Mouse (Mus musculus) liver, adult 2 months (tissue): ENCODE data around the gene Elovl7. TPM values are rescaled to one million over a fixed set of nuclear protein-coding genes. Genes with fewer than 3 reads are reported as not detected.
A peak's percentile ranks its signal among the peaks of the same experiment; 100 is the strongest.

ENCODE experiments used
- DNase-seq: peaks from one replicate; pipeline ENCODE4 v3.0.0-alpha.2; 2011; ENCODE audit warnings: low read depth, low spot score; ENCODE audit errors: extremely low read depth
- H3K27ac ChIP-seq: fragments of 200-500 bp; replicated peaks from 2 replicates; pipeline ENCODE4 v1.5.1; 2012; ENCODE audit warnings: low read depth, mild to moderate bottlenecking, control low read depth, inconsistent platforms, low read length; ENCODE audit not compliant: insufficient read depth
- H3K27me3 ChIP-seq: fragments of 200-500 bp; 2 replicates; pipeline ENCODE4 v1.6.1; 2012; ENCODE audit warnings: mild to moderate bottlenecking, moderate library complexity, low read length, inconsistent platforms; ENCODE audit not compliant: control insufficient read depth, insufficient read depth
- H3K36me3 ChIP-seq: fragments of 200-500 bp; 2 replicates; pipeline ENCODE4 v1.6.1; 2012; ENCODE audit warnings: low read length, inconsistent platforms; ENCODE audit not compliant: control insufficient read depth, insufficient read depth
- H3K4me1 ChIP-seq: fragments of 200-500 bp; 2 replicates; pipeline ENCODE4 v1.6.1; 2011; ENCODE audit warnings: low read length; ENCODE audit not compliant: control insufficient read depth, insufficient read depth
- H3K4me3 ChIP-seq: fragments of 200-500 bp; 2 replicates; pipeline ENCODE4 v1.5.1; 2011; ENCODE audit warnings: low read depth, mild to moderate bottlenecking, control low read depth, low read length, moderate library complexity; ENCODE audit not compliant: insufficient read depth
- H3K79me2 ChIP-seq: fragments of 200-500 bp; 2 replicates; pipeline ENCODE4 v1.6.1; 2012; ENCODE audit warnings: inconsistent platforms, mild to moderate bottlenecking, low read length, moderate library complexity; ENCODE audit not compliant: control insufficient read depth, insufficient read depth
- H3K9ac ChIP-seq: fragments of 200-500 bp; 2 replicates; pipeline ENCODE4 v1.6.1; 2012; ENCODE audit warnings: low read depth, mild to moderate bottlenecking, control low read depth, inconsistent platforms, low read length
- CTCF ChIP-seq: fragments of 200-500 bp; IDR thresholded peaks from 2 replicates; pipeline ENCODE4 v1.5.1; 2011; ENCODE audit warnings: low read depth, low read length, control low read depth
- POLR2A ChIP-seq: fragments of 200-500 bp; IDR thresholded peaks from 2 replicates; pipeline ENCODE4 v1.6.1; 2011; ENCODE audit warnings: low read length, control low read depth; ENCODE audit not compliant: insufficient read depth; ENCODE audit errors: extremely low read depth
- WGBS: fragments of 180-500 bp; shearing (Covaris S2); methylation state at CpG from one replicate; pipeline ENCODE4 v1.1.7; 2018; 5-methylcytosine and 5-hydroxymethylcytosine counted together
- polyA plus RNA-seq: library from polyadenylated mRNA; depleted of rRNA; stranded (reverse); fragments of >200 nt; gene quantifications from 2 replicates; pipeline ENCODE4 v1.2.3, GENCODE M21; 2012
- total RNA-seq: library from RNA; depleted of rRNA; stranded (reverse); fragments of >200 nt; gene quantifications from 2 replicates; pipeline ENCODE4 v1.2.3, GENCODE M21; 2014

Gene Elovl7
- total and polyA plus RNA-seq, 2 experiments = 0.05 to 0.09 TPM

DNA sequence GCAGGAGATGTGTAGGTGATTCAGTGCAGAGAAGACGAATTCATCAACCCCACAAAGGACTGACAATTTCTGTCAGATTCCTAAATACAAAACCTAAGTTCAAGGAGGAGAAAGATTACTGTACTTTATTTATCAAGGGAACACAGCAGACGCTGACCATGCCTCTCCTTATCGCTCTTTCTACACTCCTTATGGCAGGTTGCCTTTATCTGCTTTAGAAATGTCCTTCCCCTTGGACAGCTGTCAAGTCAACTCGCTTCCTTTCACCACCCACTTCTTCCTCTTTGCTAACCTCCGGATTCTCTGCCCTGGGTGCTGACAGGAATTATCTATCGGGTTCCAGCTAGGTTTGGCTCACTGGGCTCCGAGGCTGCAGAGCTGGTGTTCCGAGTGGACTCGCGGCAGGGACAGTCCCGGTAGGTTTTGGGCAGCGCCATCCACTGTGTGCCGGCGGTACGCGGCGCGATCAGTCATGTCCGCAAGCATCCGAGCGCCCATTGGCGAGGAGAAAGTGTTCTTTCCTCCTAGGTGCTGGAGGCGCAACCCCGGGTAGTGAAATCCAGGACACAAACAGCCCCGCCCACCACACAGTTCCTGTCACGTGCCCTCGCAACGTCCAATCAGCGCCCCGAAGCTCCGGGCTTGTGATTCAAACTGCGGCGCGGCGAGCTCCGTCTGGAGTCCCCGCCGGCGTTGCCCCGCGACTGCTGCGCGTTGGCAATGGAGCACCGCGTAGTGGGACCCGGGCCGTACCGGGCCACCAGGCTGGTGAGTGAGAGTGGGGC lies 101.7 kb downstream of the Elovl7 start, which contains the start of gene Depdc1b:
Gene Depdc1b (plus strand): TSS at position 631 of the 785 bp plus-strand sequence.
- DNase-seq = peak; percentile 82
- H3K4me3 ChIP-seq = peak within 1 kb of the TSS; percentile 68
- peaks cover 3% of the 10 kb centered on the region; the same call in 1 of the 2 replicates for H3K4me1 ChIP-seq
- H3K79me2 ChIP-seq = no peaks in the 10 kb centered on the region
- TF ChIP-seq CTCF = no peak
- no peak for TF ChIP-seq POLR2A
- peak within 1 kb of the TSS; percentile 27 for H3K27ac ChIP-seq
- H3K36me3 ChIP-seq = no peaks in the 10 kb centered on the region
- H3K9ac ChIP-seq = peak within 1 kb of the TSS; percentile 47
- H3K27me3 ChIP-seq = no peaks in the 10 kb centered on the region
- under 1% methylated on average over 48 of the region's 48 CpGs for WGBS

DNA sequence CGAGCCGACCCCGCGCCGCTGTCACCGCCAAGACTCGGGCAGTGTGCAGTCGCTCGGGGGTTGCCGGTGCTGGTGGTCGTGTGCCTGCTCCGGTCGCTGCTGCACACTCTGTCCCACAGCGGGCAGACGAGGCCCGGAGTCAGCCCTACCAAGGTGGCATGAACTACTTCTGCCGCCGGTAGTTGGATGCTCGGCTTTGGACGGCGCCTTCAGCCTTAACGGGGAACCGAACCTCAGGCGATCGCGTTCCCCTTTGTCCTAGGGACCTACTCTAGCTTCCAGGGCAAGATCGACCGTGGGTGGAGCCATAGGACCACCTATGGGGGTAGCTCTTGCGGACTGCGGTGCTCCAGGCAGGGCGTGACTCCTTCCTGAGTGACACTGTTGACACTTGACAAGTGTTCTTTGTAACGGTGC lies 102.3 kb downstream of the Elovl7 start:
- under 1% methylated on average over 32 of the region's 32 CpGs for WGBS
- no peaks in the 10 kb centered on the region for H3K36me3 ChIP-seq
- H3K27me3 ChIP-seq = no peaks in the 10 kb centered on the region
- no peak overlapping the region for H3K27ac ChIP-seq
- H3K4me1 ChIP-seq = peaks cover 3% of the 10 kb centered on the region; the same call in 1 of the 2 replicates
- TF ChIP-seq CTCF = no peak
- no peak for TF ChIP-seq POLR2A
- no peaks in the 10 kb centered on the region for H3K79me2 ChIP-seq
- no peak for DNase-seq
- peak overlapping the region; percentile 47 for H3K9ac ChIP-seq
- H3K4me3 ChIP-seq = peak overlapping the region; percentile 68

DNA sequence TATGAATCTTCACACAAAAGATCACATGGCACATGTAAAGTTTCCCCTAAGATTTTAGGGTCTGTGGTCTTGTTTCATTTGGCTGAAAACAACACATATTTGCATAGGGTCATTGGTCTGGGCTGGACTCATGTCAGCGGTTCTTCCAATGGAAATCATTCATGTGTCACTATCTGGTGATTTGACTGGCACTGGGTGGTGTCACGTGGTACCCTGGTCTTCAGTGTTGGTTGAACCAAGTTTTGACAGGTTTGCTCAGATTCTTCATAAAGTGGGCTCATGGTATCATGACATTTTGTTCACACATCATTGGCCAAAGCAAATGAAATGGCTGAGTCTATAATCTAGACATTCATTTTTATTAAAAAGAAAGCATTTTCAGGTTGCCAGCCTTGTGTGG lies 103.2 kb downstream of the Elovl7 start:
- Histone ChIP-seq H3K4me1 (peaks cover 3% of the 10 kb centered on the region; the same call in 1 of the 2 replicates), H3K9ac (no peak overlapping the region), H3K4me3 (no peak overlapping the region), H3K27ac (no peak overlapping the region), H3K79me2 (no peaks in the 10 kb centered on the region), H3K27me3 (no peaks in the 10 kb centered on the region), H3K36me3 (no peaks in the 10 kb centered on the region)
- TF ChIP-seq POLR2A (no peak), CTCF (no peak)
- DNase-seq = no peak
- whole genome bisulfite sequencing = 90% methylated on average over 2 of the region's 2 CpGs

DNA sequence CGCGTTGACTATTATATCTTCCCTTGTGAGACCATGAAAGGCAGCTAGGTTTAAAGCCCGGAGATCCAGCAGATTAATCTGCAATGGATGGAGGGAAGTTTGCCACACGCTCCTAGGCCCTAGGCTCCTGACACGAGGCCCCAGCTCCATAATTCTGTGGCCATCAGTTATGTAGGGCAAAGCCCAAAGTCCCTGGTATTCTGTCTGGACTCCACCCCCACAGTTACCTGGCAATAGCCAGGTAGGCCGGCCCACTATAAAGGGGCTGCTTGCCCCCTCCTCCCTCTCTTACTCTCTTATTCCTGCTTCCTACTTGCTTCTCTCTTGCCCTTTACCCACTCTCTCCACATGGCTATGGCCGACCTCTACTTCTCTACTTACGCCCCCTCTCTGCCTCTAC lies 104.8 kb downstream of the Elovl7 start:
- Histone ChIP-seq H3K27ac (no peak overlapping the region), H3K9ac (no peak overlapping the region), H3K36me3 (no peaks in the 10 kb centered on the region), H3K27me3 (no peaks in the 10 kb centered on the region), H3K4me3 (no peak overlapping the region), H3K79me2 (no peaks in the 10 kb centered on the region), H3K4me1 (peaks cover 3% of the 10 kb centered on the region; the same call in 1 of the 2 replicates)
- 94% methylated on average over 8 of the region's 8 CpGs for WGBS
- DNase-seq = no peak
- TF ChIP-seq CTCF (no peak), POLR2A (no peak)

DNA sequence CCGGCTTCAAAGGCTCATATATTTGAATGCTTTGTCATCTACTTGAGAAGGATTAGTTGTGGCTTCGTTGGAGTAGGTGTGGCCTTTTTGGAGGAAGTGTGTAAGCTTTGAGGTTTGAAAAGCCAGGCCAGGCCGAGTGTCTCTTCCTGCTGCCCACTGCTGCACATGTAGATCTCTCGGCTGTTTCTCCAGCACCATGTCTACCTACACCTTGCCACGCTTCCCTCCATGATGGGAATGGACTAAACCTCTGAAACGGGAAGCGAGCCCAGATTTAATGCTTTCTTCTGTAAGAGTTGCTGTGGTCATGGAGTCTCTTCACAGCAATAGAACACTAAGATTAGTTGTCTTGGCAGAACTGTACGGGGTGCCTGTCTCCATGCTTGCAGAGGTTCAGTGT lies 106.0 kb downstream of the Elovl7 start:
- TF ChIP-seq POLR2A (no peak), CTCF (no peak)
- WGBS = 93% methylated on average over 8 of the region's 8 CpGs
- no peaks in the 10 kb centered on the region for H3K79me2 ChIP-seq
- H3K27ac ChIP-seq = no peak overlapping the region
- no peak overlapping the region for H3K9ac ChIP-seq
- peaks cover 3% of the 10 kb centered on the region; the same call in 1 of the 2 replicates for H3K4me1 ChIP-seq
- no peak for DNase-seq
- no peak overlapping the region for H3K4me3 ChIP-seq
- H3K36me3 ChIP-seq = no peaks in the 10 kb centered on the region
- H3K27me3 ChIP-seq = no peaks in the 10 kb centered on the region

DNA sequence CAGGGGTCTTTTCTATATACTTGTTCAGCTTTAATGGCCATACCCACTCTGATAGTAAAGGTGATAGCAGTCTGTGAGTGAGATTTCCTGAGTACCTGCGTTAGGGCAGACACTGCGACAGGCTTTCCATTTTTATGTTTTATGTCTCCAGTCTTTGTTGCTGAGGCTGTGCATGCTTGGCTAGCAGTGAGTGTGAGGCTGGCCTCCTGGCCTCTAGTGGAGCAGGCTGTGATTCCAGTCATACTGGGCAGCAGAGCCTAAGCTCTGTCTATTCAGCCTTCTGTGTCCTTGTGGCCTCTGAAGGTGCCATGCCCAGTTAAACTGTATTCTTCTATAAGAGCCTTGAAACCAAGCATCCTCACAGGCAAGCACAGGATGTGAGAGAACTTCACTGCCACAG lies 108.3 kb downstream of the Elovl7 start:
- H3K79me2 ChIP-seq = no peaks in the 10 kb centered on the region
- H3K9ac ChIP-seq = no peak overlapping the region
- WGBS = 98% methylated on average over 2 of the region's 2 CpGs
- no peaks in the 10 kb centered on the region for H3K36me3 ChIP-seq
- H3K4me1 ChIP-seq = no peaks in the 10 kb centered on the region
- TF ChIP-seq POLR2A = no peak
- no peak for TF ChIP-seq CTCF
- no peak overlapping the region for H3K4me3 ChIP-seq
- H3K27me3 ChIP-seq = no peaks in the 10 kb centered on the region
- no peak overlapping the region for H3K27ac ChIP-seq
- no peak for DNase-seq
